Mouse (Mus musculus) liver, postnatal 0 days (tissue): ENCODE results near the gene Il6st. TPM values are rescaled to one million over a fixed set of nuclear protein-coding genes. Genes with fewer than 3 reads are reported as not detected.

Experiments used
- ATAC-seq: fragments of 200-750 bp; cut with Nextera tagmentation; 2 replicates; pipeline ENCODE4 v1.8.0; 2017; ENCODE audit warnings: mild to moderate bottlenecking, moderate library complexity
- DNase-seq: peaks from one replicate; pipeline ENCODE4 v3.0.0-alpha.2; 2016
- H3K27ac ChIP-seq: fragments of 300-500 bp; sonication (generic); 2 replicates; pipeline ENCODE4 v1.5.1; 2014; ENCODE audit warnings: antibody characterized with exemption, moderate library complexity, mild to moderate bottlenecking, low read depth
- H3K27me3 ChIP-seq: fragments of 300-500 bp; sonication (generic); 2 replicates; pipeline ENCODE4 v1.6.1; 2014; ENCODE audit warnings: low read length, control low read depth, mixed read lengths; ENCODE audit not compliant: insufficient read depth
- H3K36me3 ChIP-seq: fragments of 300-500 bp; sonication (generic); replicated peaks from 2 replicates; pipeline ENCODE4 v1.6.1; 2014; ENCODE audit warnings: mild to moderate bottlenecking, control low read depth, low read length, moderate library complexity, mixed read lengths; ENCODE audit not compliant: insufficient read depth
- H3K4me1 ChIP-seq: fragments of 300-500 bp; sonication (generic); 2 replicates; pipeline ENCODE4 v1.6.1; 2014; ENCODE audit warnings: antibody characterized with exemption, mild to moderate bottlenecking, control low read depth; ENCODE audit not compliant: insufficient read depth
- H3K4me2 ChIP-seq: fragments of 300-500 bp; sonication (generic); 2 replicates; pipeline ENCODE4 v1.6.1; 2014; ENCODE audit warnings: low read depth, mild to moderate bottlenecking, low read length, moderate library complexity, mixed read lengths
- H3K4me3 ChIP-seq: fragments of 300-500 bp; sonication (generic); 2 replicates; pipeline ENCODE4 v1.5.1; 2014; ENCODE audit warnings: low read depth, low read length
- H3K9ac ChIP-seq: fragments of 300-500 bp; sonication (generic); replicated peaks from 2 replicates; pipeline ENCODE4 v1.6.1; 2014; ENCODE audit warnings: mild to moderate bottlenecking, moderate library complexity
- H3K9me3 ChIP-seq: fragments of 300-500 bp; sonication (generic); 2 replicates; pipeline ENCODE4 v1.6.1; 2016; ENCODE audit warnings: mild to moderate bottlenecking, control low read depth, low read length, mixed read lengths
- CTCF ChIP-seq: sonication (generic); IDR thresholded peaks from 2 replicates; pipeline ENCODE4 v1.5.1; 2016; ENCODE audit warnings: antibody characterized with exemption, low read depth
- EP300 ChIP-seq: IDR thresholded peaks from 2 replicates; pipeline ENCODE4 v1.6.1; 2016; ENCODE audit warnings: antibody characterized with exemption, low read depth, mild to moderate bottlenecking
- WGBS: fragments of 180-500 bp; shearing (Covaris S2); extraction: QIAGEN DNeasy Blood & Tissue Kit; methylation state at CpG from one replicate; pipeline ENCODE4 v1.1.7; 2014; ENCODE audit not compliant: insufficient replicate concordance; 5-methylcytosine and 5-hydroxymethylcytosine counted together
- polyA plus RNA-seq: library from polyadenylated mRNA; unstranded; fragments of >200 nt; fragmentation: Nextera tagmentation; extraction: Ambion mirVana; gene quantifications from 2 replicates; pipeline ENCODE4 v1.2.1, GENCODE M21; 2015

Il6st gene
- polyA plus RNA-seq, 1 experiment from 2014 or later: 11.7 TPM

DNA sequence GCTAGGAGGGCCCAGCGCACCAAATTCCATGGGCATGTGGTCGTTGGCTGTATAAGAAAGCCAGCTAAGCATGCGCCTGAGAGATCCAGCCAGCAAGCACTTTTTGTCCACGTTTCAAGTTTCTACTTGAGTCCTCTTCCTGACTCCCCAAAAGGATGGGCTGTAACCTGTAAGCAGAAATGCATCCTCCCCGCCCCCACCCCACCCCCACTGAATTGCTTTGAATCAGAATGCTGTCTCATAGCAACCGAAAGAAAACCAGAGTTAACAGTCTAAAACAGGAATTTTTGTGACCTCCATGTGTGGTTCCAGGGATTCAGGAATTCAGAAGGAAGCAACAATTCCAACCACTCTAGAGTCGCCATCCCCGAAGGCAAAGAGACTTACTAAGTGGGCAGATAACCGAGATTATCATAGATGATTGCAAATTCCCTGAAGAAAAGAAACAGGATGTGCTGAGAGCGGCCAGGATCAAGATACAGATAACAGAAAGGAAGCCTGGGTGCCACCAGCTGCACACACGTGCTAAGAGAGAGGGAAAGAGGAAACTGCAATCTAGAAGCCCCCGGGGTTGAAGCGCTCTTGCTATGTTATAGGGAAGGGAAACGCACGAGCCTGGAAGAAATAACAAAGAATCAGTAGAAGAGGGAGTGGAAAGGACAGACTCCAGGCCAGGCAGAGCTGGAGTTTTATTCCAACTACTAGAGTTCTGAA lies 24.6 kb upstream of the Il6st start:
- DNase-seq: peak; percentile 27
- 19% methylated on average over 15 of the region's 15 CpGs for WGBS

DNA sequence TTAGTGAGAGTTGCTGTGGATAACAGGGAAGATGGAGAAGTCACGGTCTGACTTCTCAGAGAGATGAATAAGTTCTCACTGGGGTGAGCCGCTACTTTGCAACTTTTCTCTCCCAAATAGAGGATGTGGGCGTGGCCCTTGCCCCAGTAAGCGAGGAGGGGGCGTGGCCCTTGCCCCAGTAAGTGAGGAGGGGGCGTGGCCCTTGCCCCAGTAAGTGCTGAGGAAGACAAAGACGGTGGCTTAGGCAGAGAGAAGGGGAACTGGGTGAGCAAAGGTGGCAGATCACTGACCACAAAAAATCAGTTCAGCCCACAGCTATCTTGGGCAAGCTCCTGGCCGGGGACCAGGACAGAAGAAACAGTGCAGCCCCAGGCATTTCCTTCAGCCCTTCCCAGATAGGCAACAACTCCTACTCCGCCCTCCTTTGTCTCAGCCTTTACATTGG lies 23.9 kb upstream of the Il6st start:
- 7% methylated on average over 9 of the region's 9 CpGs for WGBS
- Histone ChIP-seq H3K4me1 (peaks cover 16% of the 10 kb centered on the region; the same call in 1 of the 2 replicates), H3K27ac (peak overlapping the region; percentile 59), H3K4me3 (no peak overlapping the region), H3K27me3 (no peaks in the 10 kb centered on the region), H3K36me3 (no peaks in the 10 kb centered on the region), H3K9ac (no peak overlapping the region), H3K9me3 (no peaks in the 10 kb centered on the region), H3K4me2 (peak overlapping the region; percentile 56)
- DNase-seq: peak; percentile 82
- peak; percentile 68 for ATAC-seq
- TF ChIP-seq CTCF (no peak), EP300 (no peak)

More for the DNA sequence above, 24.6 kb upstream of the Il6st start:
- Histone ChIP-seq H3K9ac (no peak overlapping the region), H3K4me3 (no peak overlapping the region), H3K9me3 (no peaks in the 10 kb centered on the region), H3K4me1 (peaks cover 16% of the 10 kb centered on the region; the same call in 1 of the 2 replicates), H3K27ac (peak overlapping the region; percentile 59), H3K36me3 (no peaks in the 10 kb centered on the region), H3K4me2 (peak overlapping the region; percentile 56), H3K27me3 (no peaks in the 10 kb centered on the region)
- TF ChIP-seq CTCF (no peak), EP300 (no peak; the same call in 1 of the 2 replicates)
- ATAC-seq: peak; percentile 40

DNA sequence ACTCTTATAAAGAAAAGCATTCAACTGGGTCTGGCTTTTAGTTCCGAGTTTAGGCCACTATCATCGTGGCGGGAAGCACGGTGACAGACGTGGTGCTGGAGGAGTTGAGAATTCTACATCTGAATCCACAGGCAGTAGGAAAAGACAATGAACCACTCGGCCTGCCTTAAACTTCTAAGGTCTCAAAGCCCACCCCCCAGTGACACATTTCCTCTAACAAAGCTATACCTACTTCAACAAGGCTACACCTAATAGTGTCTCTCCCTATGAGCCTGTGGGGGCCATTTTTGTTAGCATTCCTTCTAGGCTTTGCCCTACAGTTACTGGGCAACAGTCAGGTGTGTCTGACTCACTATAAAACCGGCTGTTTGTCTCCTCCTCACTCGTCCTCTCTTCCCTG lies 23.2 kb upstream of the Il6st start:
- H3K9ac ChIP-seq: no peak overlapping the region
- H3K4me1 ChIP-seq: peaks cover 16% of the 10 kb centered on the region; the same call in 1 of the 2 replicates
- 49% methylated on average over 8 of the region's 8 CpGs for WGBS
- H3K4me2 ChIP-seq: no peak overlapping the region
- no peak for ATAC-seq
- H3K4me3 ChIP-seq: no peak overlapping the region
- H3K27ac ChIP-seq: peak overlapping the region; percentile 59; the same call in 1 of the 2 replicates
- TF ChIP-seq EP300 (no peak), CTCF (no peak)
- H3K9me3 ChIP-seq: no peaks in the 10 kb centered on the region
- H3K27me3 ChIP-seq: no peaks in the 10 kb centered on the region
- H3K36me3 ChIP-seq: no peaks in the 10 kb centered on the region
- DNase-seq: no peak

DNA sequence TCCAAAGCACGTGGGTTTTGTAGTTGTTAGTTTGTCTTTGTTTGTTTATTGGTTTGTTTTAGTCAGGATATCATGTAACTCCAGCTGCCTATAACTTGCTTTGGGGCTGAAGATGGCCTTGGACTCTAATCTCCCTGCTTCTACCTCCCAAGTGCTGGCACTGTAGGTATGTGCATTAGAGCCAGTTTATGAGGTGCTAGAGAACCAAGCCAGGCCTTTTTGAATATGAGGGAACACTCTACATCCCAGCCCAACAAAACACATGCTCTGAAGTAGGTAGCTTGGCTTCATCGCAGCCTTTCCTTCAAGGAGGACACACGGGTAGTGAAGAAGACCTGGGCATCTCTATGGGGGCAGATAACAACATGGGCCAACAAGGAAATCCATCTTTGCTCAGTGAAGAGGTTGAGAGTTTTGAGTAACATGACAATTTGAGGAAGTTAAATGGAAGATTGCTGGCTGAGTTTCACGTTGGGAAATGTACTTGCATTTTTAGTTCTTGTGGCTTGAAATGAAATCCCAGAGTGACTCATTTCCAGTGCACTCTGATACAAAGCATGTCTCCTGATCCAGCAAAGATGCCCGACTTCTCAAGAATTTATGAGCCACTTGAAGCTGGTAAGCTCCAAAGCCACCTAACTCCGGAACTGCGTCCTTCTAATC lies 20.9 kb upstream of the Il6st start:
- no peak overlapping the region for H3K27ac ChIP-seq
- peaks cover 16% of the 10 kb centered on the region; the same call in 1 of the 2 replicates for H3K4me1 ChIP-seq
- WGBS: 55% methylated on average over 7 of the region's 7 CpGs
- TF ChIP-seq CTCF (no peak), EP300 (no peak)
- DNase-seq (no peak), ATAC-seq (no peak)
- no peaks in the 10 kb centered on the region for H3K9me3 ChIP-seq
- H3K27me3 ChIP-seq: no peaks in the 10 kb centered on the region
- H3K36me3 ChIP-seq: no peaks in the 10 kb centered on the region
- no peak overlapping the region for H3K4me3 ChIP-seq
- H3K9ac ChIP-seq: no peak overlapping the region
- no peak overlapping the region for H3K4me2 ChIP-seq

DNA sequence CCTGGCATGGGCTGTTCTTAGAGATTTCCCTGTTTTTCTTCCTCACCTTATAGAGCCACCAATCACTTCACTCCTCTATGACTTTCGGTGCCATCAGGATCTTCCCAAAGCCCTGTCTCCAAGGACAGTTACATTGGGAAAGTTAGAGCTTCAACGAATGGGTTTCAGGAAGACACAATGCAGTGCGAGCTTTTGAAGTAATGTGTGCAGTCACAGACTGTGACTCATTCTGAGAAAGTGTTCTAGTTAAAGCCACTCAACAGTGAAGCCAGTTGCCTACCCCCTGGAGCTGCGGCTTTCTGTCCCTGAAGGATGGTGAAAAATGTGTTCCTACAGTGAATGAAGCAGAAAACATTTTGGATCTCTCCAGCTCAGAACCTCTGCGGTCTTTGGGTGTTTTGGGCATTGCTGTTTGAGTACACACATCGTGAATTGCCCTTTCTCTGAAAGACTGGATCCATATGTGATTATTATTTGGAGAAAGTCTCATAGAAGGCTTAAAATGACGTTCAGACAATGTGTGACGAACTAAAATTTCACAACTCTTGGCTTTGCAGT lies 16.7 kb upstream of the Il6st start:
- H3K4me1 ChIP-seq: 0 out of 2 replicates have a peak, but pooled peaks cover 4% of the 10 kb centered on the region
- TF ChIP-seq EP300: no peak
- TF ChIP-seq CTCF: no peak
- no peaks in the 10 kb centered on the region for H3K9me3 ChIP-seq
- H3K4me2 ChIP-seq: no peak overlapping the region
- ATAC-seq: no peak
- no peaks in the 10 kb centered on the region for H3K27me3 ChIP-seq
- H3K27ac ChIP-seq: no peak overlapping the region
- H3K9ac ChIP-seq: no peak overlapping the region
- H3K36me3 ChIP-seq: no peaks in the 10 kb centered on the region
- WGBS: 80% methylated on average over 8 of the region's 8 CpGs
- H3K4me3 ChIP-seq: no peak overlapping the region
- no peak for DNase-seq

DNA sequence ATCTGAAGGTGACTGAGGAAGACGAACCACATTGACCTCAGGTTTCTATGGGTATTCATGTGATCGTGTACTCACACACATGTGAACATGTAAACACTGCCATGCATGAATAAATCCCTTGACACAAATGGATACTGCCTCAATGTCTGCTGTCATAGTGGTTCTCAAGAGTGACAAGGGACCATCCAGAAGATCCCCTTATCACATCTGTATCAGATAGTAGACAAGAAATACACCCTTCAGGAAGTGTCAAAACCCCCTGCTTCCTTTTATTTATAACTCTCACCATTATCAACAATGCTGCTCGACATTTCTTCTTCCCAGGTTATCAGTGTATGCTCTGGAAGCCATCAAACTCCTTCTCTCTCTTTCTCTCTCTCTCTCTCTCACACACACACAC lies 13.7 kb upstream of the Il6st start:
- ATAC-seq: no peak

More for the DNA sequence above, 13.7 kb upstream of the Il6st start:
- no peaks in the 10 kb centered on the region for H3K4me1 ChIP-seq
- TF ChIP-seq CTCF (no peak), EP300 (no peak)
- H3K4me2 ChIP-seq: no peak overlapping the region
- no peaks in the 10 kb centered on the region for H3K36me3 ChIP-seq
- 57% methylated on average over 3 of the region's 3 CpGs for WGBS
- no peak overlapping the region for H3K27ac ChIP-seq
- H3K27me3 ChIP-seq: no peaks in the 10 kb centered on the region
- DNase-seq: no peak
- no peak overlapping the region for H3K4me3 ChIP-seq
- H3K9ac ChIP-seq: no peak overlapping the region
- H3K9me3 ChIP-seq: no peaks in the 10 kb centered on the region
